Mouse (Mus musculus) liver, adult 2 months (tissue): ENCODE measurements around the gene Nup107. TPM values are rescaled to one million over a fixed set of nuclear protein-coding genes. Genes with fewer than 3 reads are reported as not detected.
"Not testable (repeated sequence)": the region's sequence is repeated elsewhere in the genome, so short reads cannot be mapped to it uniquely, and the experiment has no call there.

Experiments
- DNase-seq: peaks from one replicate; pipeline ENCODE4 v3.0.0-alpha.2; 2011; ENCODE audit warnings: low read depth, low spot score; ENCODE audit errors: extremely low read depth
- H3K27ac ChIP-seq: fragments of 200-500 bp; replicated peaks from 2 replicates; pipeline ENCODE4 v1.5.1; 2012; ENCODE audit warnings: low read depth, mild to moderate bottlenecking, control low read depth, inconsistent platforms, low read length; ENCODE audit not compliant: insufficient read depth
- H3K27me3 ChIP-seq: fragments of 200-500 bp; 2 replicates; pipeline ENCODE4 v1.6.1; 2012; ENCODE audit warnings: mild to moderate bottlenecking, moderate library complexity, low read length, inconsistent platforms; ENCODE audit not compliant: control insufficient read depth, insufficient read depth
- H3K36me3 ChIP-seq: fragments of 200-500 bp; 2 replicates; pipeline ENCODE4 v1.6.1; 2012; ENCODE audit warnings: low read length, inconsistent platforms; ENCODE audit not compliant: control insufficient read depth, insufficient read depth
- H3K4me1 ChIP-seq: fragments of 200-500 bp; 2 replicates; pipeline ENCODE4 v1.6.1; 2011; ENCODE audit warnings: low read length; ENCODE audit not compliant: control insufficient read depth, insufficient read depth
- H3K4me3 ChIP-seq: fragments of 200-500 bp; 2 replicates; pipeline ENCODE4 v1.5.1; 2011; ENCODE audit warnings: low read depth, mild to moderate bottlenecking, control low read depth, low read length, moderate library complexity; ENCODE audit not compliant: insufficient read depth
- H3K79me2 ChIP-seq: fragments of 200-500 bp; 2 replicates; pipeline ENCODE4 v1.6.1; 2012; ENCODE audit warnings: inconsistent platforms, mild to moderate bottlenecking, low read length, moderate library complexity; ENCODE audit not compliant: control insufficient read depth, insufficient read depth
- H3K9ac ChIP-seq: fragments of 200-500 bp; 2 replicates; pipeline ENCODE4 v1.6.1; 2012; ENCODE audit warnings: low read depth, mild to moderate bottlenecking, control low read depth, inconsistent platforms, low read length
- CTCF ChIP-seq: fragments of 200-500 bp; IDR thresholded peaks from 2 replicates; pipeline ENCODE4 v1.5.1; 2011; ENCODE audit warnings: low read depth, low read length, control low read depth
- POLR2A ChIP-seq: fragments of 200-500 bp; IDR thresholded peaks from 2 replicates; pipeline ENCODE4 v1.6.1; 2011; ENCODE audit warnings: low read length, control low read depth; ENCODE audit not compliant: insufficient read depth; ENCODE audit errors: extremely low read depth
- WGBS: fragments of 180-500 bp; shearing (Covaris S2); methylation state at CpG from one replicate; pipeline ENCODE4 v1.1.7; 2018; 5-methylcytosine and 5-hydroxymethylcytosine counted together
- polyA plus RNA-seq: library from polyadenylated mRNA; depleted of rRNA; stranded (reverse); fragments of >200 nt; gene quantifications from 2 replicates; pipeline ENCODE4 v1.2.3, GENCODE M21; 2012
- total RNA-seq: library from RNA; depleted of rRNA; stranded (reverse); fragments of >200 nt; gene quantifications from 2 replicates; pipeline ENCODE4 v1.2.3, GENCODE M21; 2014

The Nup107 gene
- total and polyA plus RNA-seq, 2 experiments: 1.8 to 4.1 TPM

- TF ChIP-seq POLR2A: no peak
- TF ChIP-seq CTCF: no peak
- no peak overlapping the region for H3K27ac ChIP-seq
These were observed 44.0 kb downstream of the Nup107 start for GRCm38 (mm10) chr10:117748276-117749049.

GRCm38 (mm10) chr10:117747711-117748110 lies 44.8 kb downstream of the Nup107 start:
- no peak overlapping the region for H3K27ac ChIP-seq
- H3K79me2 ChIP-seq: no peaks in the 10 kb centered on the region
- no peak overlapping the region for H3K9ac ChIP-seq
- H3K27me3 ChIP-seq: no peaks in the 10 kb centered on the region
- DNase-seq: no peak
- H3K4me1 ChIP-seq: no peaks in the 10 kb centered on the region; the same call in 1 of the 2 replicates
- WGBS: 92% methylated on average over 7 of the region's 7 CpGs
- TF ChIP-seq CTCF: no peak
- no peak for TF ChIP-seq POLR2A
- H3K36me3 ChIP-seq: peaks cover 1% of the 10 kb centered on the region; the same call in 1 of the 2 replicates
- H3K4me3 ChIP-seq: no peak overlapping the region

More at GRCm38 (mm10) chr10:117748276-117749049, 44.0 kb downstream of the Nup107 start:
- Histone ChIP-seq H3K27me3 (no peaks in the 10 kb centered on the region), H3K9ac (no peak overlapping the region), H3K4me3 (no peak overlapping the region), H3K79me2 (no peaks in the 10 kb centered on the region), H3K36me3 (peaks cover 1% of the 10 kb centered on the region; the same call in 1 of the 2 replicates), H3K4me1 (no peaks in the 10 kb centered on the region; the same call in 1 of the 2 replicates)
- DNase-seq: peak; percentile 41
- WGBS: 74% methylated on average over 10 of the region's 10 CpGs

- Histone ChIP-seq H3K27ac (peak within 1 kb of the TSS; percentile 26), H3K79me2 (peaks cover 2% of the 10 kb centered on the region; the same call in 1 of the 2 replicates), H3K36me3 (peaks cover 1% of the 10 kb centered on the region; the same call in 1 of the 2 replicates), H3K4me3 (peak within 1 kb of the TSS; percentile 62), H3K27me3 (no peaks in the 10 kb centered on the region), H3K9ac (peak within 1 kb of the TSS; percentile 69), H3K4me1 (no peaks in the 10 kb centered on the region; the same call in 1 of the 2 replicates)
- WGBS: 13% methylated on average over 46 of the region's 46 CpGs
- TF ChIP-seq POLR2A (peak; percentile 45; the same call in 1 of the 2 replicates), CTCF (no peak)
- DNase-seq: peak; percentile 76
These were observed 46.1 kb downstream of the Nup107 start, which contains the start of gene Slc35e3 for GRCm38 (mm10) chr10:117746297-117746883. Gene Slc35e3 (minus strand): TSS chr10:117746365.

- not testable (repeated sequence) for H3K27ac ChIP-seq, H3K79me2 ChIP-seq, H3K27me3 ChIP-seq, H3K4me1 ChIP-seq, H3K36me3 ChIP-seq
- DNase-seq: peak; percentile 27
- H3K9ac ChIP-seq: peak overlapping the region; percentile 69
- WGBS: under 1% methylated on average over 25 of the region's 46 CpGs
- peak overlapping the region; percentile 62 for H3K4me3 ChIP-seq
These were observed 46.8 kb downstream of the Nup107 start for GRCm38 (mm10) chr10:117745570-117746296.

- peak; percentile 44 for DNase-seq
- H3K79me2 ChIP-seq: peaks cover 2% of the 10 kb centered on the region; the same call in 1 of the 2 replicates
- no peaks in the 10 kb centered on the region for H3K27me3 ChIP-seq
- H3K9ac ChIP-seq: no peak overlapping the region
- no peak overlapping the region for H3K27ac ChIP-seq
- TF ChIP-seq POLR2A (no peak), CTCF (no peak)
- WGBS: 66% methylated on average over 4 of the region's 4 CpGs
- H3K4me1 ChIP-seq: no peaks in the 10 kb centered on the region; the same call in 1 of the 2 replicates
- H3K4me3 ChIP-seq: no peak overlapping the region
- H3K36me3 ChIP-seq: peaks cover 6% of the 10 kb centered on the region
These were observed 48.6 kb downstream of the Nup107 start for GRCm38 (mm10) chr10:117743917-117744316.
